ENCODE assay signal across 8 mouse cellular contexts in genomic region chr6:91186161-91186931, GRCm38 (mm10). TPM values are rescaled to one million over a fixed set of nuclear protein-coding genes. Genes with fewer than 3 reads are reported as not detected.
DNase-seq lines count a peak whose midpoint lies in the region; ATAC-seq and TF ChIP-seq lines count a peak whose summit lies in the region.

No protein-coding gene starts in this region.

- 0 out of 2 replicates have a peak, but pooled peaks have one; percentile 63 for ATAC-seq in liver, embryonic 11.5 days (replicated peaks; ENCODE audit: low FRiP score)
- ATAC-seq in stomach, embryonic 16.5 days (ENCODE audit: insufficient read depth, low FRiP score), result 0 out of 2 replicates have a peak, but pooled peaks have one; percentile 34
- ATAC-seq in kidney, embryonic 16.5 days (ENCODE audit: low FRiP score, low TSS enrichment), result no peak

- no peak overlapping the region for H3K27ac ChIP-seq in kidney, adult 2 months (ENCODE audit: insufficient read depth, low read depth, low read length)
- no peak overlapping the region for H3K27ac ChIP-seq in MEL (ENCODE audit: control insufficient read depth, low read depth, low read length)
- H3K27ac ChIP-seq in liver, embryonic 11.5 days (ENCODE audit: low read depth, low read length), result no peak overlapping the region
- no peak overlapping the region for H3K27ac ChIP-seq in stomach, embryonic 16.5 days (ENCODE audit: low read length)
- H3K27ac ChIP-seq in kidney, embryonic 16.5 days (ENCODE audit: low read length), result no peak overlapping the region

- TF ChIP-seq CTCF in kidney, adult 2 months (conservative IDR thresholded peaks at IDR 0.05; ENCODE audit: insufficient read depth, insufficient read length, low read depth, low read length), result peak; percentile 73
- peak; percentile 76 to 97 (median 94) for TF ChIP-seq CTCF in MEL (IDR thresholded peaks at IDR 0.05 in 2 of 3, conservative IDR thresholded peaks at IDR 0.05 in 1 of 3; ENCODE audit: control insufficient read depth in 1 of 3, insufficient read depth in 1 of 3, low read depth in 2 of 3, low read length in 3 of 3, poor library complexity in 1 of 3, severe bottlenecking in 1 of 3)

- no peak overlapping the region for H3K4me2 ChIP-seq in liver, embryonic 11.5 days
- no peak overlapping the region for H3K4me2 ChIP-seq in stomach, embryonic 16.5 days (ENCODE audit: low read depth, low read length)
- no peak overlapping the region for H3K4me2 ChIP-seq in kidney, embryonic 16.5 days (replicated peaks; ENCODE audit: low read depth, low read length)

- WGBS in kidney, adult 2 months, result 46% methylated on average over 4 of the region's 4 CpGs
- 47% methylated on average over 4 of the region's 4 CpGs for WGBS in liver, embryonic 11.5 days
- 53% methylated on average over 4 of the region's 4 CpGs for WGBS in stomach, embryonic 16.5 days
- 51% methylated on average over 4 of the region's 4 CpGs for WGBS in kidney, embryonic 16.5 days

- no peak for TF ChIP-seq POLR2A in kidney, adult 2 months (IDR thresholded peaks at IDR 0.05; ENCODE audit: low read depth, low read length)
- no peak for TF ChIP-seq POLR2A in MEL (IDR thresholded peaks at IDR 0.05; ENCODE audit: control insufficient read depth in 1 of 2, insufficient read depth in 1 of 2, low read depth in 1 of 2, low read length in 2 of 2, poor library complexity in 1 of 2)

- no peak overlapping the region for H3K9ac ChIP-seq in MEL (ENCODE audit: control insufficient read depth, low read depth, low read length, poor library complexity, severe bottlenecking)
- no peak overlapping the region for H3K9ac ChIP-seq in liver, embryonic 11.5 days (ENCODE audit: low read depth, low read length)
- H3K9ac ChIP-seq in stomach, embryonic 16.5 days (ENCODE audit: low read length), result no peak overlapping the region
- no peak overlapping the region for H3K9ac ChIP-seq in kidney, embryonic 16.5 days (replicated peaks; ENCODE audit: low read length)

- no peaks in the 10 kb centered on the region for H3K36me3 ChIP-seq in kidney, adult 2 months (ENCODE audit: control insufficient read depth, insufficient read depth, low read length)
- H3K36me3 ChIP-seq in MEL (ENCODE audit: control insufficient read depth in 1 of 2, insufficient read depth in 2 of 2, low read length in 2 of 2), result no peaks in the 10 kb centered on the region
- no peaks in the 10 kb centered on the region for H3K36me3 ChIP-seq in liver, embryonic 11.5 days (ENCODE audit: control insufficient read depth, insufficient read depth, low read length)
- H3K36me3 ChIP-seq in stomach, embryonic 16.5 days (ENCODE audit: control insufficient read depth, insufficient read depth, low read length), result no peaks in the 10 kb centered on the region
- no peaks in the 10 kb centered on the region for H3K36me3 ChIP-seq in kidney, embryonic 16.5 days (ENCODE audit: insufficient read depth, low read length)

- H3K79me2 ChIP-seq in MEL (ENCODE audit: control insufficient read depth, insufficient read depth, low read length, poor library complexity), result no peaks in the 10 kb centered on the region

- H3K4me3 ChIP-seq in kidney, adult 2 months (ENCODE audit: insufficient read depth, low read depth, low read length), result no peak overlapping the region
- H3K4me3 ChIP-seq in MEL (ENCODE audit: control insufficient read depth in 1 of 2, insufficient read depth in 1 of 2, low read depth in 2 of 2, low read length in 2 of 2), result no peak overlapping the region
- no peak overlapping the region for H3K4me3 ChIP-seq in liver, embryonic 11.5 days (ENCODE audit: low read depth, low read length)
- no peak overlapping the region for H3K4me3 ChIP-seq in stomach, embryonic 16.5 days (replicated peaks; ENCODE audit: low read length)
- H3K4me3 ChIP-seq in kidney, embryonic 16.5 days (ENCODE audit: low read length), result no peak overlapping the region

- no peaks in the 10 kb centered on the region for H3K9me3 ChIP-seq in MEL (replicated peaks; ENCODE audit: insufficient read depth, low read length)
- no peaks in the 10 kb centered on the region for H3K9me3 ChIP-seq in liver, embryonic 11.5 days (ENCODE audit: control insufficient read depth, low read length)
- no peaks in the 10 kb centered on the region for H3K9me3 ChIP-seq in stomach, embryonic 16.5 days (replicated peaks; ENCODE audit: control insufficient read depth, low read length)
- no peaks in the 10 kb centered on the region for H3K9me3 ChIP-seq in kidney, embryonic 16.5 days (ENCODE audit: low read length)

- no peak for DNase-seq in kidney, adult 2 months
- DNase-seq in kidney, adult 9 months, result no peak
- DNase-seq in MEL (ENCODE audit: low read depth, low spot score), result peak; percentile 48
- DNase-seq in liver, embryonic 11.5 days (ENCODE audit: low spot score), result no peak
- DNase-seq in adrenal gland, postnatal 4 days (ENCODE audit: low spot score in 2 of 2), result no peak
- DNase-seq in left cerebral cortex, adult 11 months (ENCODE audit: low spot score), result no peak

- no peaks in the 10 kb centered on the region for H3K4me1 ChIP-seq in kidney, adult 2 months (ENCODE audit: control insufficient read depth, insufficient read depth, low read length)
- no peaks in the 10 kb centered on the region for H3K4me1 ChIP-seq in MEL (ENCODE audit: control insufficient read depth in 1 of 2, insufficient read depth in 2 of 2, low read length in 2 of 2)
- H3K4me1 ChIP-seq in liver, embryonic 11.5 days (replicated peaks; ENCODE audit: control insufficient read depth, insufficient read depth, low read length), result 0 out of 2 replicates have a peak, but pooled peaks cover 2% of the 10 kb centered on the region
- H3K4me1 ChIP-seq in stomach, embryonic 16.5 days (ENCODE audit: control insufficient read depth, insufficient read depth, low read length), result no peaks in the 10 kb centered on the region
- H3K4me1 ChIP-seq in kidney, embryonic 16.5 days (ENCODE audit: insufficient read depth, low read length), result no peaks in the 10 kb centered on the region

- H3K27me3 ChIP-seq in kidney, adult 2 months (replicated peaks; ENCODE audit: control insufficient read depth, insufficient read depth, low read length), result no peaks in the 10 kb centered on the region
- peaks cover 0 to 2% of the 10 kb centered on the region in 2 experiments; a peak in 3 of 4 replicates for H3K27me3 ChIP-seq in MEL (ENCODE audit: control insufficient read depth in 1 of 2, insufficient read depth in 2 of 2, low read length in 2 of 2)
- no peaks in the 10 kb centered on the region; the same call in 1 of the 2 replicates for H3K27me3 ChIP-seq in liver, embryonic 11.5 days (replicated peaks; ENCODE audit: control insufficient read depth, insufficient read depth, low read length)
- no peaks in the 10 kb centered on the region for H3K27me3 ChIP-seq in stomach, embryonic 16.5 days (ENCODE audit: control insufficient read depth, insufficient read depth, low read length)
- no peaks in the 10 kb centered on the region for H3K27me3 ChIP-seq in kidney, embryonic 16.5 days (ENCODE audit: insufficient read depth, low read length)

- TF ChIP-seq EP300 in MEL (IDR thresholded peaks at IDR 0.05; ENCODE audit: low read depth in 1 of 2, low read length in 2 of 2), result no peak

- TF ChIP-seq RAD21 in MEL (IDR thresholded peaks at IDR 0.05; ENCODE audit: low read depth, low read length), result peak; percentile 50

TF ChIP-seq in MEL, 35 proteins besides CTCF, POLR2A, EP300 and RAD21:
- TF ChIP-seq HCFC1 (IDR thresholded peaks at IDR 0.05; ENCODE audit: low read depth, low read length) (no peak), SMC3 (IDR thresholded peaks at IDR 0.05; ENCODE audit: low read depth, low read length) (peak; percentile 66), UBTF (IDR thresholded peaks at IDR 0.05; ENCODE audit: borderline replicate concordance, insufficient read depth, low read depth, low read length) (no peak), MYC (IDR thresholded peaks at IDR 0.05; ENCODE audit: low read depth, low read length) (no peak), ZC3H11A (IDR thresholded peaks at IDR 0.05; ENCODE audit: low read depth, low read length) (peak; percentile 44; the same call in 1 of the 2 replicates), MYB (IDR thresholded peaks at IDR 0.05; ENCODE audit: low read depth, low read length) (no peak)

RNA-seq across cellular contexts. Expression of gene Fbln2, which starts 25.9 kb away (rescaled TPM):
- 12.6 and 18.0 TPM in 2 replicates for polyA plus RNA-seq in kidney, adult 2 months (2012; rRNA removed)
- total RNA-seq in MEL (2012; rRNA removed), result 2.3 and 4.4 TPM in 2 replicates
- 1 to 10 TPM in 1 of 2 experiments, not detected in 1; 1.9 TPM for polyA plus RNA-seq in MEL (2012; ENCODE audit: insufficient read depth in 1 of 2, insufficient read length in 2 of 2, low read depth in 1 of 2, low replicate concordance in 2 of 2, missing spikeins in 1 of 2)
- 33.3 and 36.3 TPM in 2 replicates for polyA plus RNA-seq in liver, embryonic 11.5 days (2014; fragmentation: Nextera tagmentation; extraction: Ambion mirVana)
- 63.0 TPM in 2 replicates for polyA plus RNA-seq in stomach, embryonic 16.5 days (2015; fragmentation: Nextera tagmentation; extraction: Ambion mirVana)
- 39.8 and 43.8 TPM in 2 replicates for polyA plus RNA-seq in kidney, embryonic 16.5 days (2015; fragmentation: Nextera tagmentation; extraction: Ambion mirVana)
- 10 to 100 TPM; 71.7 to 73.5 TPM for total RNA-seq in adrenal gland, postnatal 4 days (2021)

RNA-seq across cellular contexts. Expression of gene Hdac11, which starts 29.9 kb away (rescaled TPM):
- 43.5 and 46.7 TPM in 2 replicates for polyA plus RNA-seq in kidney, adult 2 months (2012; rRNA removed)
- 2.5 and 3.3 TPM in 2 replicates for total RNA-seq in MEL (2012; rRNA removed)
- polyA plus RNA-seq in MEL (2012; ENCODE audit: insufficient read depth in 1 of 2, insufficient read length in 2 of 2, low read depth in 1 of 2, low replicate concordance in 2 of 2, missing spikeins in 1 of 2), result 1 to 10 TPM in 1 of 2 experiments, not detected in 1; 6.0 TPM
- 7.1 and 7.2 TPM in 2 replicates for polyA plus RNA-seq in liver, embryonic 11.5 days (2014; fragmentation: Nextera tagmentation; extraction: Ambion mirVana)
- polyA plus RNA-seq in stomach, embryonic 16.5 days (2015; fragmentation: Nextera tagmentation; extraction: Ambion mirVana), result 8.3 and 12.3 TPM in 2 replicates
- 15.5 and 15.7 TPM in 2 replicates for polyA plus RNA-seq in kidney, embryonic 16.5 days (2015; fragmentation: Nextera tagmentation; extraction: Ambion mirVana)
- total RNA-seq in adrenal gland, postnatal 4 days (2021), result 10 to 100 TPM; 12.9 to 17.8 TPM
